Mouse (Mus musculus) midbrain, embryonic 10.5 days (tissue): ENCODE measurements around the gene Cep131. TPM values are rescaled to one million over a fixed set of nuclear protein-coding genes. Genes with fewer than 3 reads are reported as not detected.

ENCODE experiments used
- DNase-seq: peaks from one replicate; pipeline ENCODE4 v3.0.0-alpha.2; 2017; ENCODE audit warnings: low spot score
- H3K27ac ChIP-seq: fragments of 300-500 bp; sonication (generic); replicated peaks from 2 replicates; pipeline ENCODE4 v1.5.1; 2016; ENCODE audit warnings: mild to moderate bottlenecking
- H3K27me3 ChIP-seq: fragments of 300-500 bp; sonication (generic); 2 replicates; pipeline ENCODE4 v1.6.1; 2016; ENCODE audit warnings: low read depth, mild to moderate bottlenecking; ENCODE audit not compliant: poor library complexity, severe bottlenecking
- H3K36me3 ChIP-seq: fragments of 300-500 bp; sonication (generic); 2 replicates; pipeline ENCODE4 v1.6.1; 2016; ENCODE audit warnings: mild to moderate bottlenecking, moderate library complexity
- H3K4me1 ChIP-seq: fragments of 300-500 bp; sonication (generic); 2 replicates; pipeline ENCODE4 v1.6.1; 2016
- H3K4me3 ChIP-seq: fragments of 300-500 bp; sonication (generic); 2 replicates; pipeline ENCODE4 v1.5.1; 2016; ENCODE audit warnings: mild to moderate bottlenecking, moderate library complexity
- H3K9me3 ChIP-seq: fragments of 300-500 bp; sonication (generic); replicated peaks from 2 replicates; pipeline ENCODE4 v1.6.1; 2016; ENCODE audit warnings: mild to moderate bottlenecking
- WGBS: fragments of 180-500 bp; shearing (Covaris S2); methylation state at CpG from one replicate; pipeline ENCODE4 v1.1.7; 2016; 5-methylcytosine and 5-hydroxymethylcytosine counted together
- polyA plus RNA-seq: library from polyadenylated mRNA; unstranded; fragments of >200 nt; fragmentation: Nextera tagmentation; extraction: Ambion mirVana; gene quantifications from 2 replicates; pipeline ENCODE4 v1.2.1, GENCODE M21; 2016

Gene Cep131
- polyA plus RNA-seq, 1 experiment from 2014 or later: 38.1 TPM

DNA sequence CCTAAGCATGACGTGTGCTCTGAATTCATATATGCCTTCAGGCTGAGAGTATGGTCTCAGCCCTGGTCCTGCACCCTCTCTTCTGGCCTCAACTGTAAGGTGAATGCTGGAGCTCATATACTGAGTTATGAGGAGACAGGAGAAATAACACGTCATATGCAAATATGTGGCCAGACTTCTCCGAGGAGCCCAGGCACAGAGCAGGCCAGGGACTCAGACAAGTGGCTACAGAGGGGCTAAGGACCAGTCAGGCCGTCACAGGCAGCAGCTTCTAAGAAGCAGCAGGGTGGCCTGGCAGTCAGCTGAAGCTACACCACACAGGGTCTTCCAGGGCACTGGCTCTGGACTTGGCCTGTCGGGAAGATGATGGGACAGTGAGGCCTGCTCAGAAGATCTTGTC, 23.3 kb downstream of the Cep131 start:
- no peaks in the 10 kb centered on the region for H3K9me3 ChIP-seq
- H3K4me1 ChIP-seq: peaks cover 10% of the 10 kb centered on the region; the same call in 1 of the 2 replicates

DNA sequence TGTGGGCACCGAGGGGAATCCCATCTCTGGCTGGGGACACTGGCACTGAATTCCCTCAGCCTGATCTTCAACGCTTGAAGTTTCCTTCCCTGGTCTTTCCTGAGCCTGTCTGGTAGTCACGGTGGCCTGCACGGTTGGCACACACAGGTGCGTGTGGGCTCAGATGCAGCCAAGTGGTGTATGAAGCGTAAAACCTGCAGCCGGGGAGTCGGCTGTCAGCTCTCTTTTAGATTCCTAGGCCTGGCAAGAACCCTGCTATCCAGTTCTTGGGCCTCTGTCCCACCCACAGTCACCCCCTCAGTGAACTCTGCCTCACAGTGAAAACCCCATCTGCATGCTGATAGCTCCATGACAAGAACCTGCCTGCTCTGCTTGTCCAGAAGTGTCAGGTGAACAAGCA, 26.0 kb downstream of the Cep131 start:
- WGBS: 90% methylated on average over 8 of the region's 8 CpGs
- H3K27me3 ChIP-seq: no peaks in the 10 kb centered on the region
- no peaks in the 10 kb centered on the region for H3K9me3 ChIP-seq
- DNase-seq: no peak
- peaks cover 31% of the 10 kb centered on the region for H3K36me3 ChIP-seq
- no peak overlapping the region for H3K4me3 ChIP-seq
- H3K4me1 ChIP-seq: peaks cover 7% of the 10 kb centered on the region; the same call in 1 of the 2 replicates
- H3K27ac ChIP-seq: no peak overlapping the region

More for the DNA sequence above, 23.3 kb downstream of the Cep131 start:
- Histone ChIP-seq H3K27me3 (peaks cover 9% of the 10 kb centered on the region; the same call in 1 of the 2 replicates), H3K4me3 (no peak overlapping the region), H3K36me3 (peaks cover 58% of the 10 kb centered on the region), H3K27ac (no peak overlapping the region)
- WGBS: 94% methylated on average over 5 of the region's 5 CpGs
- DNase-seq: no peak

DNA sequence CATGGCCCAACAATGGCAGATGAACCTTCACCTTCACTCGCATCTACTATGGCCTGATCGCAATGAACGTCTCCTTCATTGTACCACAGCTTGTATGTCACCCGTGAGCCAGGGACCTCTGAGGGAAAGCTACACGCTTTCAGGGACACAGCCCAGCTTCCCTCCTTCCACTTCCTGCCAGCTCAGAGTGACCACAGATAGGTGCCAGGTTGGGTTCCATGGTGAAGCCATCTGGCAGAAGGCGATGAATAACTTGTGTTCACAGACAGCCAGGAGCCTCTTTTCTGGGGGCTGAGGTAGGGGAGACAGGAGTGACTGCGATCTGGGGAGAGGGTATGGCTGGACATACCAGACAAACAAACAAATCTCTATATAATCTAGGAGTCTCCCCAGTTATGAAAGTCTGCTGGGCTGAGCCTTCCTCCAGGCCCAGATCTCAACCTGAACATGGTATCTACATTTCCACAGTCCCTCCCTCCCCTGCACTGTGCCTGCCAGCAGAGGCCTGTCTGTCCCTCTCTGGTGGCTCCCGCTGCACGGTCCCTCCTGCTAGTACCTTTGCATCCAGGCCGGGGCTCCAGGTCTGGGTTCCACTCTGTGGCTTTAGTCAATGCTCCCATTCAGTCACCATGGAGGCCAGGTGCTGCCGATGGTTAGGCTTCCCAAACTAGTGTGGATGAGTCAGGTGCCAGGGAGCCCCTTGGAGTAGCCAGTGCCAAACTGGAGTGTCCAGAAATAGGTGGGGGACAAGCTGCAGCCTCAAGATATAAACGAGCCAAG, 30.5 kb downstream of the Cep131 start:
- 88% methylated on average over 12 of the region's 12 CpGs for WGBS
- Histone ChIP-seq H3K36me3 (no peaks in the 10 kb centered on the region), H3K27ac (no peak overlapping the region), H3K4me3 (no peak overlapping the region), H3K9me3 (no peaks in the 10 kb centered on the region), H3K27me3 (peaks cover 1% of the 10 kb centered on the region; the same call in 1 of the 2 replicates), H3K4me1 (peaks cover 7% of the 10 kb centered on the region)
- DNase-seq: no peak

GRCm38 (mm10) chr11:120053846-120054245, 32.8 kb downstream of the Cep131 start:
- no peak for DNase-seq
- no peaks in the 10 kb centered on the region for H3K36me3 ChIP-seq
- H3K27ac ChIP-seq: no peak overlapping the region
- peaks cover 14% of the 10 kb centered on the region for H3K4me1 ChIP-seq
- H3K4me3 ChIP-seq: no peak overlapping the region
- H3K27me3 ChIP-seq: peaks cover 22% of the 10 kb centered on the region
- H3K9me3 ChIP-seq: no peaks in the 10 kb centered on the region
- WGBS: 88% methylated on average over 4 of the region's 4 CpGs

- Histone ChIP-seq H3K27me3 (peaks cover 38% of the 10 kb centered on the region), H3K36me3 (no peaks in the 10 kb centered on the region), H3K9me3 (no peaks in the 10 kb centered on the region), H3K4me1 (peaks cover 30% of the 10 kb centered on the region), H3K4me3 (no peak overlapping the region), H3K27ac (no peak overlapping the region)
- WGBS: 88% methylated on average over 9 of the region's 9 CpGs
- no peak for DNase-seq
Measured at GRCm38 (mm10) chr11:120052274-120052673, 34.4 kb downstream of the Cep131 start.

GRCm38 (mm10) chr11:120051124-120051811, 35.4 kb downstream of the Cep131 start:
- no peaks in the 10 kb centered on the region for H3K9me3 ChIP-seq
- WGBS: 54% methylated on average over 14 of the region's 14 CpGs
- no peak for DNase-seq
- H3K27me3 ChIP-seq: peaks cover 48% of the 10 kb centered on the region
- no peak overlapping the region for H3K4me3 ChIP-seq
- no peaks in the 10 kb centered on the region for H3K36me3 ChIP-seq
- peak overlapping the region; percentile 49; the same call in 1 of the 2 replicates for H3K27ac ChIP-seq
- peaks cover 40% of the 10 kb centered on the region for H3K4me1 ChIP-seq

GRCm38 (mm10) chr11:120049067-120049466, 37.6 kb downstream of the Cep131 start:
- 79% methylated on average over 8 of the region's 8 CpGs for WGBS

GRCm38 (mm10) chr11:120048252-120048556, 38.4 kb downstream of the Cep131 start:
- DNase-seq: peak; percentile 50
- WGBS: 1% methylated on average over 23 of the region's 23 CpGs
- Histone ChIP-seq H3K4me1 (peaks cover 56% of the 10 kb centered on the region), H3K27me3 (peaks cover 70% of the 10 kb centered on the region), H3K4me3 (peak overlapping the region; percentile 79), H3K9me3 (no peaks in the 10 kb centered on the region), H3K27ac (peak overlapping the region; percentile 87), H3K36me3 (no peaks in the 10 kb centered on the region)

More at GRCm38 (mm10) chr11:120049067-120049466, 37.6 kb downstream of the Cep131 start:
- Histone ChIP-seq H3K9me3 (no peaks in the 10 kb centered on the region), H3K4me1 (peaks cover 54% of the 10 kb centered on the region), H3K4me3 (no peak overlapping the region), H3K36me3 (no peaks in the 10 kb centered on the region), H3K27me3 (peaks cover 70% of the 10 kb centered on the region), H3K27ac (no peak overlapping the region)
- no peak for DNase-seq

GRCm38 (mm10) chr11:120047531-120048251, 38.9 kb downstream of the Cep131 start:
- Histone ChIP-seq H3K4me1 (peaks cover 56% of the 10 kb centered on the region), H3K36me3 (no peaks in the 10 kb centered on the region), H3K27me3 (peaks cover 70% of the 10 kb centered on the region), H3K4me3 (peak overlapping the region; percentile 79), H3K9me3 (no peaks in the 10 kb centered on the region), H3K27ac (peak overlapping the region; percentile 87)
- DNase-seq: peak; percentile 48
- WGBS: 8% methylated on average over 23 of the region's 23 CpGs

GRCm38 (mm10) chr11:120046553-120047191, 40.0 kb downstream of the Cep131 start, which contains the start of gene Aatk:
Gene Aatk, minus strand, starts transcription at chr11:120047167.
- H3K27ac ChIP-seq: peak within 1 kb of the TSS; percentile 87
- H3K27me3 ChIP-seq: peaks cover 70% of the 10 kb centered on the region
- WGBS: 1% methylated on average over 63 of the region's 63 CpGs
- DNase-seq: peak; percentile 57
- H3K9me3 ChIP-seq: no peaks in the 10 kb centered on the region
- peaks cover 59% of the 10 kb centered on the region for H3K4me1 ChIP-seq
- H3K4me3 ChIP-seq: peak within 1 kb of the TSS; percentile 79
- no peaks in the 10 kb centered on the region for H3K36me3 ChIP-seq

GRCm38 (mm10) chr11:120045839-120046552, 40.6 kb downstream of the Cep131 start:
- Histone ChIP-seq H3K4me3 (peak overlapping the region; percentile 79), H3K4me1 (peaks cover 60% of the 10 kb centered on the region), H3K27me3 (peaks cover 68% of the 10 kb centered on the region), H3K36me3 (no peaks in the 10 kb centered on the region), H3K9me3 (no peaks in the 10 kb centered on the region), H3K27ac (peak overlapping the region; percentile 87)
- WGBS: 52% methylated on average over 11 of the region's 11 CpGs
- DNase-seq: no peak

GRCm38 (mm10) chr11:120045341-120045740, 41.3 kb downstream of the Cep131 start:
- Histone ChIP-seq H3K27me3 (peaks cover 61% of the 10 kb centered on the region), H3K4me1 (peaks cover 60% of the 10 kb centered on the region), H3K9me3 (no peaks in the 10 kb centered on the region), H3K36me3 (no peaks in the 10 kb centered on the region), H3K4me3 (no peak overlapping the region), H3K27ac (no peak overlapping the region)
- WGBS: 62% methylated on average over 4 of the region's 4 CpGs
- no peak for DNase-seq
